Mouse (Mus musculus): ENCODE results near the gene Csf2rb.
"Not testable (repeated sequence)": the region's sequence is repeated elsewhere in the genome, so short reads cannot be mapped to it uniquely, and the experiment has no call there.

The Csf2rb gene

GRCm38 (mm10) chr15:78325671-78326339 is at the start of gene Csf2rb:
Gene Csf2rb, plus strand, starts transcription at chr15:78325752.
- DNase-seq (ENCODE audit: extremely low read depth, low read depth), result peak; percentile 95

- DNase-seq (ENCODE audit: extremely low read depth, low read depth), result peak; percentile 66
These were observed 47.2 kb upstream of the Csf2rb start for GRCm38 (mm10) chr15:78278308-78278707.

GRCm38 (mm10) chr15:78287941-78288340 is 37.6 kb upstream of the Csf2rb start:
- DNase-seq (ENCODE audit: extremely low read depth, low read depth), result no peak

- DNase-seq (ENCODE audit: extremely low read depth, low read depth), result not testable (repeated sequence)
These were observed 35.8 kb upstream of the Csf2rb start for GRCm38 (mm10) chr15:78289775-78290174.

GRCm38 (mm10) chr15:78293228-78293627 is 32.3 kb upstream of the Csf2rb start:
- DNase-seq (ENCODE audit: extremely low read depth, low read depth), result not testable (repeated sequence)

GRCm38 (mm10) chr15:78293716-78294115 is 31.8 kb upstream of the Csf2rb start:
- no peak for DNase-seq (ENCODE audit: extremely low read depth, low read depth)

- no peak for DNase-seq (ENCODE audit: extremely low read depth, low read depth)
These were observed 27.0 kb upstream of the Csf2rb start for GRCm38 (mm10) chr15:78298558-78298957.

GRCm38 (mm10) chr15:78299641-78300040 is 25.9 kb upstream of the Csf2rb start:
- no peak for DNase-seq (ENCODE audit: extremely low read depth, low read depth)

GRCm38 (mm10) chr15:78300773-78301172 is 24.8 kb upstream of the Csf2rb start:
- no peak for DNase-seq (ENCODE audit: extremely low read depth, low read depth)

- DNase-seq (ENCODE audit: extremely low read depth, low read depth), result no peak
These were observed 22.8 kb upstream of the Csf2rb start for GRCm38 (mm10) chr15:78302718-78303117.

GRCm38 (mm10) chr15:78303665-78304233 is 21.8 kb upstream of the Csf2rb start:
- no peak for DNase-seq (ENCODE audit: extremely low read depth, low read depth)

- peak; percentile 85 for DNase-seq (ENCODE audit: extremely low read depth, low read depth)
These were observed 20.1 kb upstream of the Csf2rb start, which contains the start of gene Csf2rb2 for GRCm38 (mm10) chr15:78305341-78305933. Gene Csf2rb2, minus strand, starts transcription at chr15:78305721.

GRCm38 (mm10) chr15:78309865-78310264 is 15.7 kb upstream of the Csf2rb start:
- DNase-seq (ENCODE audit: extremely low read depth, low read depth), result no peak

GRCm38 (mm10) chr15:78310971-78311370 is 14.6 kb upstream of the Csf2rb start:
- no peak for DNase-seq (ENCODE audit: extremely low read depth, low read depth)

GRCm38 (mm10) chr15:78312421-78313233 is 12.9 kb upstream of the Csf2rb start:
- DNase-seq (ENCODE audit: extremely low read depth, low read depth), result peak; percentile 72

- DNase-seq (ENCODE audit: extremely low read depth, low read depth), result not testable (repeated sequence)
These were observed 11.9 kb upstream of the Csf2rb start for GRCm38 (mm10) chr15:78313659-78314058.

GRCm38 (mm10) chr15:78318338-78319171 is 7.0 kb upstream of the Csf2rb start:
- DNase-seq (ENCODE audit: extremely low read depth, low read depth), result not testable (repeated sequence)

GRCm38 (mm10) chr15:78320825-78321496 is 4.6 kb upstream of the Csf2rb start:
- peak; percentile 59 for DNase-seq (ENCODE audit: extremely low read depth, low read depth)

GRCm38 (mm10) chr15:78323366-78323765 is 2.2 kb upstream of the Csf2rb start:
- DNase-seq (ENCODE audit: extremely low read depth, low read depth), result no peak

GRCm38 (mm10) chr15:78324294-78324693 is 1.3 kb upstream of the Csf2rb start:
- DNase-seq (ENCODE audit: extremely low read depth, low read depth), result no peak
